Comparison of ENCODE assay signal across 8 mouse cellular contexts in the genomic region with DNA sequence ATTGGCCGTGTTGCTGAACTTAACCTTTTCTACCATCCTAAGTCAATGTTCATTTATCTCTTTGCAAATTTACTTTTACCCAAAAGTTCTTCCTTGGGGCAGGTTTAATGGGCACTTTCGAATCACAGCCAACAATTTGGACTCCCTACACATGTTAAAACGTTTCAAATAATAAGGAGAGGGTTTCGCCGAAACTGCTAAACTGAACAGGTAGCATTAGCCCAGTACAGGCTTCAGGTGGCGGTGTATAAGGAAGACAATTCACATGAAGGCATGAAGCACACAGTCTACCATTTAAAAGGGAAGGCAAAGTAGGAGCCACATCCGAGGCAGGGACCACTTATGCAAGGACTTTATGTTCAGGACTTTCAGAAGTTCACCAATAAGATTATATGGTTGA. TPM values are rescaled to one million over a fixed set of nuclear protein-coding genes. Genes with fewer than 3 reads are reported as not detected.
A peak's percentile ranks its signal among the peaks of the same experiment; 100 is the strongest.
DNase-seq lines count a peak whose midpoint lies in the region; ATAC-seq and TF ChIP-seq lines count a peak whose summit lies in the region.

No protein-coding gene starts in this region.

- H3K36me3 ChIP-seq in heart, embryonic 15.5 days, result peaks cover 13% of the 10 kb centered on the region
- H3K36me3 ChIP-seq in forebrain, embryonic 12.5 days (replicated peaks), result peaks cover 13% of the 10 kb centered on the region
- peaks cover 9% of the 10 kb centered on the region for H3K36me3 ChIP-seq in liver, postnatal 0 days (replicated peaks; ENCODE audit: insufficient read depth, low read length)

- WGBS in heart, embryonic 15.5 days, result 32% methylated on average over 7 of the region's 7 CpGs
- 26% methylated on average over 7 of the region's 7 CpGs for WGBS in forebrain, embryonic 12.5 days
- WGBS in liver, postnatal 0 days (ENCODE audit: insufficient replicate concordance), result 20% methylated on average over 7 of the region's 7 CpGs

- TF ChIP-seq CTCF in liver, postnatal 0 days (IDR thresholded peaks at IDR 0.05; ENCODE audit: low read depth), result no peak

- no peak for TF ChIP-seq EP300 in liver, postnatal 0 days (IDR thresholded peaks at IDR 0.05; ENCODE audit: low read depth)

- no peaks in the 10 kb centered on the region for H3K9me3 ChIP-seq in heart, embryonic 15.5 days (replicated peaks)
- H3K9me3 ChIP-seq in forebrain, embryonic 12.5 days, result no peaks in the 10 kb centered on the region
- H3K9me3 ChIP-seq in liver, postnatal 0 days (ENCODE audit: low read length), result no peaks in the 10 kb centered on the region

- peak overlapping the region; percentile 95 for H3K4me3 ChIP-seq in heart, embryonic 15.5 days
- peak overlapping the region; percentile 63 for H3K4me3 ChIP-seq in forebrain, embryonic 12.5 days (replicated peaks)
- H3K4me3 ChIP-seq in liver, postnatal 0 days (ENCODE audit: low read depth, low read length), result peak overlapping the region; percentile 71

- H3K27me3 ChIP-seq in heart, embryonic 15.5 days, result no peaks in the 10 kb centered on the region
- no peaks in the 10 kb centered on the region for H3K27me3 ChIP-seq in forebrain, embryonic 12.5 days
- no peaks in the 10 kb centered on the region for H3K27me3 ChIP-seq in liver, postnatal 0 days (ENCODE audit: insufficient read depth, low read length)

- intact Hi-C loops in heart, postnatal 36 days (cut with DNase I), result no loop called here
- intact Hi-C loops in left cerebral cortex, postnatal 4 days (cut with DNase I), result no loop called here

- H3K9ac ChIP-seq in heart, embryonic 15.5 days, result peak overlapping the region; percentile 69
- peak overlapping the region; percentile 83 for H3K9ac ChIP-seq in forebrain, embryonic 12.5 days
- peak overlapping the region; percentile 82 for H3K9ac ChIP-seq in liver, postnatal 0 days (replicated peaks)

- no peak for ATAC-seq in heart, embryonic 15.5 days (replicated peaks; ENCODE audit: insufficient number of reproducible peaks, insufficient read depth, low FRiP score, low read depth)
- no peak for ATAC-seq in forebrain, embryonic 12.5 days (ENCODE audit: low FRiP score)
- ATAC-seq in liver, postnatal 0 days, result no peak

- H3K4me1 ChIP-seq in heart, embryonic 15.5 days (replicated peaks), result peaks cover 13% of the 10 kb centered on the region
- peaks cover 19% of the 10 kb centered on the region for H3K4me1 ChIP-seq in forebrain, embryonic 12.5 days
- peaks cover 14% of the 10 kb centered on the region for H3K4me1 ChIP-seq in liver, postnatal 0 days (ENCODE audit: insufficient read depth)

- peak overlapping the region; percentile 75 for H3K4me2 ChIP-seq in heart, embryonic 15.5 days
- peak overlapping the region; percentile 55 for H3K4me2 ChIP-seq in forebrain, embryonic 12.5 days
- H3K4me2 ChIP-seq in liver, postnatal 0 days (ENCODE audit: low read depth, low read length), result peak overlapping the region; percentile 69

- peak overlapping the region; percentile 93 for H3K27ac ChIP-seq in heart, embryonic 15.5 days
- H3K27ac ChIP-seq in forebrain, embryonic 12.5 days, result no peak overlapping the region
- peak overlapping the region; percentile 94 for H3K27ac ChIP-seq in liver, postnatal 0 days (ENCODE audit: low read depth)

- no peak for DNase-seq in heart, postnatal 36 days
- peak; percentile 26 for DNase-seq in ES-CJ7 (ENCODE audit: low read depth, low spot score)
- peak; percentile 15 for DNase-seq in liver, postnatal 0 days
- DNase-seq in layer of hippocampus, postnatal 25 days (ENCODE audit: extremely low spot score in 1 of 2, low spot score in 1 of 2), result no peak
- DNase-seq in left cerebral cortex, postnatal 4 days, result no peak
- no peak for DNase-seq in layer of hippocampus, postnatal 10 days (ENCODE audit: low spot score in 2 of 2)

RNA-seq across cellular contexts. Expression of gene Phf14, which starts 0.6 kb away (rescaled TPM):
- polyA plus RNA-seq in heart, embryonic 15.5 days (2015; fragmentation: Nextera tagmentation; extraction: Ambion mirVana), result 35.2 and 39.1 TPM in 2 replicates
- 10 to 100 TPM; 46.4 to 48.0 TPM for total RNA-seq in heart, postnatal 36 days (2021)
- 103 and 127 TPM in 2 replicates for polyA plus RNA-seq in forebrain, embryonic 12.5 days (2016; fragmentation: Nextera tagmentation; extraction: Ambion mirVana)
- 21.7 and 23.6 TPM in 2 replicates for polyA plus RNA-seq in liver, postnatal 0 days (2015; fragmentation: Nextera tagmentation; extraction: Ambion mirVana)
- total RNA-seq in layer of hippocampus, postnatal 25 days (2021), result 10 to 100 TPM; 72.4 to 81.3 TPM
- total RNA-seq in left cerebral cortex, postnatal 4 days (2021), result 100 to 1,000 TPM; 221 to 249 TPM
- total RNA-seq in layer of hippocampus, postnatal 10 days (2021), result 100 to 1,000 TPM; 150 to 158 TPM

RNA-seq across cellular contexts. Expression of gene Ndufa4, which starts 0.9 kb away (rescaled TPM):
- polyA plus RNA-seq in heart, embryonic 15.5 days (2015; fragmentation: Nextera tagmentation; extraction: Ambion mirVana), result 1,340 and 1,764 TPM in 2 replicates
- 1,000 to 10,000 TPM; 3,069 to 3,251 TPM for total RNA-seq in heart, postnatal 36 days (2021)
- 705 and 733 TPM in 2 replicates for polyA plus RNA-seq in forebrain, embryonic 12.5 days (2016; fragmentation: Nextera tagmentation; extraction: Ambion mirVana)
- polyA plus RNA-seq in liver, postnatal 0 days (2015; fragmentation: Nextera tagmentation; extraction: Ambion mirVana), result 1,068 and 1,104 TPM in 2 replicates
- total RNA-seq in layer of hippocampus, postnatal 25 days (2021), result 100 to 1,000 TPM; 782 to 857 TPM
- 100 to 1,000 TPM; 501 to 564 TPM for total RNA-seq in left cerebral cortex, postnatal 4 days (2021)
- total RNA-seq in layer of hippocampus, postnatal 10 days (2021), result 100 to 1,000 TPM; 785 to 815 TPM

Comparison
In these comparisons a context has a peak if more than half of its experiments do, and no peak if none do; other contexts are left out.
1. DNase-seq: peak in ES-CJ7 (single experiment) and liver, postnatal 0 days (single experiment); none in heart, postnatal 36 days (0 of 2), layer of hippocampus, postnatal 25 days (0 of 2), left cerebral cortex, postnatal 4 days (single experiment) and layer of hippocampus, postnatal 10 days (0 of 2).
2. Peak in every context shown above with its lines, with median percentiles within 50 percentile points of each other: H3K4me2 ChIP-seq, H3K4me3 ChIP-seq and H3K9ac ChIP-seq.